Mouse (Mus musculus) ES-Bruce4 (cell line): ENCODE results near the gene Fnip1. TPM values are rescaled to one million over a fixed set of nuclear protein-coding genes. Genes with fewer than 3 reads are reported as not detected.
A peak's percentile ranks its signal among the peaks of the same experiment; 100 is the strongest.
"Not testable (repeated sequence)": the region's sequence is repeated elsewhere in the genome, so short reads cannot be mapped to it uniquely, and the experiment has no call there.

Experiments used
- H3K27ac ChIP-seq: 2 replicates; pipeline ENCODE4 v1.5.1; 2012; ENCODE audit warnings: low read length, inconsistent platforms; ENCODE audit not compliant: insufficient read depth
- H3K27me3 ChIP-seq: 2 replicates; pipeline ENCODE4 v1.6.1; 2012; ENCODE audit warnings: mild to moderate bottlenecking, low read length, inconsistent platforms; ENCODE audit not compliant: control insufficient read depth, poor library complexity, insufficient read depth, severe bottlenecking
- H3K36me3 ChIP-seq: 2 replicates; pipeline ENCODE4 v1.6.1; 2012; ENCODE audit warnings: inconsistent platforms, mild to moderate bottlenecking, low read length, moderate library complexity; ENCODE audit not compliant: control insufficient read depth, poor library complexity, insufficient read depth, severe bottlenecking
- H3K4me1 ChIP-seq: one replicate; pipeline ENCODE4 v1.8.1; 2011; ENCODE audit warnings: low read length; ENCODE audit not compliant: control insufficient read depth, insufficient read depth
- H3K4me3 ChIP-seq: 2 replicates; pipeline ENCODE4 v1.5.1; 2011; ENCODE audit warnings: low read depth, mild to moderate bottlenecking, low read length
- H3K9ac ChIP-seq: 2 replicates; pipeline ENCODE4 v1.6.1; 2012; ENCODE audit warnings: low read depth, mild to moderate bottlenecking, inconsistent platforms; ENCODE audit not compliant: poor library complexity, severe bottlenecking
- H3K9me3 ChIP-seq: replicated peaks from 2 replicates; pipeline ENCODE4 v1.6.1; 2012; ENCODE audit warnings: mild to moderate bottlenecking, low read length, inconsistent platforms; ENCODE audit not compliant: control insufficient read depth, poor library complexity, insufficient read depth, severe bottlenecking
- CTCF ChIP-seq: IDR thresholded peaks from one replicate; pipeline ENCODE4 v1.8.1; 2011; ENCODE audit warnings: low read depth, low read length
- EP300 ChIP-seq: IDR thresholded peaks from 2 replicates; pipeline ENCODE4 v1.6.1; 2011; ENCODE audit warnings: low read depth, low read length; ENCODE audit not compliant: insufficient read depth
- POLR2A ChIP-seq: IDR thresholded peaks from one replicate; pipeline ENCODE4 v1.8.1; 2011; ENCODE audit warnings: low read length; ENCODE audit not compliant: insufficient read depth
- polyA plus RNA-seq: library from polyadenylated mRNA; stranded (reverse); fragments of >200 nt; gene quantifications from 2 replicates; pipeline ENCODE4 v1.2.4, GENCODE M21; 2011; ENCODE audit warnings: low read depth; ENCODE audit not compliant: missing spikeins, insufficient read depth, insufficient read length

The Fnip1 gene
- polyA plus RNA-seq: 33.2 TPM in 2 replicates

- H3K9ac ChIP-seq: peak within 1 kb of the TSS; percentile 95
- H3K9me3 ChIP-seq: no peaks in the 10 kb centered on the region
- H3K27ac ChIP-seq: no peak within 1 kb of the TSS
- H3K4me1 ChIP-seq: no peaks in the 10 kb centered on the region
- peak within 1 kb of the TSS; percentile 81 for H3K4me3 ChIP-seq
- H3K36me3 ChIP-seq: no peaks in the 10 kb centered on the region
- TF ChIP-seq CTCF (no peak), POLR2A (no peak), EP300 (no peak)
- no peaks in the 10 kb centered on the region; the same call in 1 of the 2 replicates for H3K27me3 ChIP-seq
Measured at GRCm38 (mm10) chr11:54437823-54438337, at the start of gene Fnip1. TSS of gene Fnip1 (plus strand) at chr11:54438199.

GRCm38 (mm10) chr11:54390386-54390785 lies 47.6 kb upstream of the Fnip1 start:
- no peak overlapping the region for H3K4me3 ChIP-seq
- no peaks in the 10 kb centered on the region for H3K27me3 ChIP-seq
- no peak for TF ChIP-seq CTCF
- TF ChIP-seq POLR2A: no peak
- no peak for TF ChIP-seq EP300
- H3K4me1 ChIP-seq: no peaks in the 10 kb centered on the region
- no peaks in the 10 kb centered on the region for H3K36me3 ChIP-seq
- no peak overlapping the region for H3K9ac ChIP-seq
- peaks cover 2% of the 10 kb centered on the region for H3K9me3 ChIP-seq
- H3K27ac ChIP-seq: no peak overlapping the region

- no peaks in the 10 kb centered on the region for H3K4me1 ChIP-seq
- H3K27ac ChIP-seq: no peak overlapping the region
- no peak for TF ChIP-seq POLR2A
- TF ChIP-seq EP300: no peak
- no peak for TF ChIP-seq CTCF
- H3K27me3 ChIP-seq: no peaks in the 10 kb centered on the region
- no peak overlapping the region for H3K4me3 ChIP-seq
- H3K9ac ChIP-seq: no peak overlapping the region
- peaks cover 2% of the 10 kb centered on the region for H3K9me3 ChIP-seq
- no peaks in the 10 kb centered on the region for H3K36me3 ChIP-seq
Measured at GRCm38 (mm10) chr11:54391326-54391725, 46.7 kb upstream of the Fnip1 start.

GRCm38 (mm10) chr11:54396686-54397085 lies 41.3 kb upstream of the Fnip1 start:
- H3K36me3 ChIP-seq: no peaks in the 10 kb centered on the region
- H3K4me1 ChIP-seq: no peaks in the 10 kb centered on the region
- TF ChIP-seq EP300 (no peak), POLR2A (no peak)
- H3K27me3 ChIP-seq: no peaks in the 10 kb centered on the region
- no peak overlapping the region for H3K27ac ChIP-seq
- H3K9me3 ChIP-seq: no peaks in the 10 kb centered on the region
- H3K4me3 ChIP-seq: no peak overlapping the region
- H3K9ac ChIP-seq: no peak overlapping the region

- no peak for TF ChIP-seq CTCF
- TF ChIP-seq POLR2A: no peak
- TF ChIP-seq EP300: no peak
- no peak overlapping the region for H3K9ac ChIP-seq
- no peaks in the 10 kb centered on the region for H3K9me3 ChIP-seq
Measured at GRCm38 (mm10) chr11:54398058-54398457, 39.9 kb upstream of the Fnip1 start.

GRCm38 (mm10) chr11:54400803-54401202 lies 37.2 kb upstream of the Fnip1 start:
- not testable (repeated sequence) for H3K4me3 ChIP-seq, H3K4me1 ChIP-seq, H3K27me3 ChIP-seq, H3K9me3 ChIP-seq, H3K36me3 ChIP-seq, H3K27ac ChIP-seq, H3K9ac ChIP-seq

More at GRCm38 (mm10) chr11:54398058-54398457, 39.9 kb upstream of the Fnip1 start:
- Histone ChIP-seq H3K27ac (no peak overlapping the region), H3K4me3 (no peak overlapping the region), H3K4me1 (no peaks in the 10 kb centered on the region), H3K27me3 (no peaks in the 10 kb centered on the region), H3K36me3 (no peaks in the 10 kb centered on the region)
